Mouse (Mus musculus) kidney, postnatal 14 days (tissue): ENCODE measurements around the gene Phf1.
A peak's percentile ranks its signal among the peaks of the same experiment; 100 is the strongest.
"Not testable (repeated sequence)": the region's sequence is repeated elsewhere in the genome, so short reads cannot be mapped to it uniquely, and the experiment has no call there.

Experiments
- DNase-seq: peaks from one replicate; pipeline ENCODE4 v3.0.0; 2022; ENCODE audit warnings: mixed read lengths

The Phf1 gene

GRCm38 (mm10) chr17:26932839-26933398, at the start of gene Phf1:
Gene Phf1 (plus strand): TSS chr17:26933052.
- peak; percentile 99 for DNase-seq

- DNase-seq, result no peak
These were observed 49.3 kb upstream of the Phf1 start for GRCm38 (mm10) chr17:26883585-26883984.

GRCm38 (mm10) chr17:26884995-26885926, 47.6 kb upstream of the Phf1 start:
- peak; percentile 86 for DNase-seq

- DNase-seq, result peak; percentile 87
These were observed 46.7 kb upstream of the Phf1 start for GRCm38 (mm10) chr17:26886047-26886749.

GRCm38 (mm10) chr17:26887926-26888325, 44.9 kb upstream of the Phf1 start:
- no peak for DNase-seq

- DNase-seq, result peak; percentile 15
These were observed 40.0 kb upstream of the Phf1 start for GRCm38 (mm10) chr17:26892635-26893375.

GRCm38 (mm10) chr17:26893492-26893891, 39.4 kb upstream of the Phf1 start:
- DNase-seq, result no peak

- no peak for DNase-seq
These were observed 38.5 kb upstream of the Phf1 start for GRCm38 (mm10) chr17:26894342-26894741.

GRCm38 (mm10) chr17:26895578-26895977, 37.3 kb upstream of the Phf1 start:
- peak; percentile 72 for DNase-seq

GRCm38 (mm10) chr17:26900916-26901315, 31.9 kb upstream of the Phf1 start:
- no peak for DNase-seq

GRCm38 (mm10) chr17:26904320-26904719, 28.5 kb upstream of the Phf1 start:
- DNase-seq, result no peak

GRCm38 (mm10) chr17:26907506-26907905, 25.3 kb upstream of the Phf1 start:
- DNase-seq, result peak; percentile 32

GRCm38 (mm10) chr17:26915248-26915647, 17.6 kb upstream of the Phf1 start:
- no peak for DNase-seq

- DNase-seq, result peak; percentile 100
These were observed 16.0 kb upstream of the Phf1 start, which contains the start of gene Kifc5b for GRCm38 (mm10) chr17:26916711-26917482. Gene Kifc5b (plus strand): TSS chr17:26917091.

- DNase-seq, result not testable (repeated sequence)
These were observed 15.3 kb upstream of the Phf1 start for GRCm38 (mm10) chr17:26917560-26917959.

- DNase-seq, result no peak
These were observed 14.5 kb upstream of the Phf1 start for GRCm38 (mm10) chr17:26918343-26918742.

GRCm38 (mm10) chr17:26919516-26919915, 13.3 kb upstream of the Phf1 start:
- DNase-seq, result peak; percentile 29

- DNase-seq, result not testable (repeated sequence)
These were observed 10.5 kb upstream of the Phf1 start for GRCm38 (mm10) chr17:26922368-26922767.

GRCm38 (mm10) chr17:26925414-26925813, 7.4 kb upstream of the Phf1 start:
- DNase-seq, result not testable (repeated sequence)

GRCm38 (mm10) chr17:26931795-26932194, 1.1 kb upstream of the Phf1 start:
- peak; percentile 63 for DNase-seq

GRCm38 (mm10) chr17:26933419-26933818, 567 bp downstream of the Phf1 start:
- DNase-seq, result no peak
